Mouse (Mus musculus) MN1 (cell line): ENCODE measurements around the gene Nrd1.

ENCODE experiments used
- DNase-seq: peaks from one replicate; pipeline ENCODE4 v3.0.0-alpha.2; 2016; ENCODE audit warnings: low spot score

Nrd1 gene

DNA sequence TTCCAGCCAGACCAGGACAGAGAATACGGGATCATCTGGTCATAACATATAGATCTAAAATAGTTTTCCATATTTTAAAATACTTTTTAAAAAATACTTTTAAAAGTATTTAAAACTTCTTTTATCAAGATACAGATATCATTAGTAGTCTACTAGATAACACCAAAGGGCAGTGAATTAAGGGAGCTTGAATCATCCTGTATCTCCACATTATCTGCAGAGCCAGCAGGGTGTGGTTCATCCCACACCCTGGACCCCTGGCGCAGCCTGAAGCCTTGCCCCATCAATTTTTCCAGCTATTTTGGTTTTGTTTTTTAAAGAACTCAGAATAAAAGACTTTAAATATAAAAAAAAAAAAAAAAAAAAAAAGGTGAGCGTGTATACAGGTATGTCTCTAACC is 98.4 kb downstream of the Nrd1 start:
- no peak for DNase-seq

DNA sequence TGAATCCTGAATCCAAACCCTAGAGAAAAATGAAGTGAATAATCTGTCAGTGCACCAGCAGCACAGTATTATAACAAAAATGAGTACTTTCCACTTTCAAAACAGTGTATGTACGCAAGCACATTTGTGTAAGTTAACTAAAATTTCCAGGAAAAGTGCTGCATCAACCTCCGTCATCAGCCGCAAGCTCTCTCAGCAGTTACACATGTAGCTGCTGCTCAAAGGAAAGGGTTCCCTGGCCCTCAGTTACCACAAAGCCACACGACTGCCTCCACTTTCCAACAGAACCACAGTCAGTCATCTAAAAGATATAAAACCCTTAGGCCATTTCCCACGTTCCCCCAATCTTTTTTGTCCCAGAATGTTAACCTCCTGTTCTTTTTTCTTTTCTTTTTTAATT is 102.1 kb downstream of the Nrd1 start:
- no peak for DNase-seq

- DNase-seq, result no peak
Measured at GRCm38 (mm10) chr4:109103145-109103883, 102.9 kb downstream of the Nrd1 start.

DNA sequence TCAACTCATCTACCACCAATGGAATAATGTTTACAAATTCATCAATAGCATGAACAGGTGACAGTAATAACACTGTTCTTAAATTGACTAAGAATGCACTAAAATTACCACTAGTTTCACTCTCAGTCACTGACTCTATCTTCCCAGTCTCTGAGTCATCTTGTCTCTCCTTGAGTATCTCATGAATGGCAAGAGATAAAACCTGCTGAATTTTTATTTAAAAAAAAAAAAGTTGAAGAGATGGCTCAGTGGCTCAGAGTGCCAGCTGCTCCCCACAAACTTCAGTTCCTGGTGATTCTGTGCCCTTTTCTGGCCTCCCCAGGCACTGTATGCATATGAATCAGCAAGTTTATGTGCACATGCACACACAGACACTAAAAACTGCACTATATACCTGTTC is 104.8 kb downstream of the Nrd1 start:
- no peak for DNase-seq

GRCm38 (mm10) chr4:109106034-109106433 is 105.6 kb downstream of the Nrd1 start:
- no peak for DNase-seq

DNA sequence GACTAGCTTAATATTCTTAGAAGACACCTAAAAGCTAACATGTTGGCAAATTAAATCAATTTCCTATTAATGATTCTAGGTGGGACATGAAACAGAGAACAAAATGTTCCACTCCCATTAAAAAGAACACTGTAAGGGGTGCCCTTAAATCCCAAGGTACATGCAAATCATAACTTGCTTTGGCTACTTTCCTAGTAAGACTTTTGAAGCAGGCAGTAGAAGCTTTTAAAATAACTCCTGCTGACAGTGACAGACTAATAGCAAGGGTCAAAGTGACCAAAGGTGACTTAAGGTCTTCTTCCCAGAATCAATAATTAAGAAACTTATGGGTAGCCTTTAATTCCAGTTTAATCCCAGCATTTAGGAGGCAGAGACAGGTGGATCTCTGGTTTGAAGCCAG is 106.1 kb downstream of the Nrd1 start:
- no peak for DNase-seq

DNA sequence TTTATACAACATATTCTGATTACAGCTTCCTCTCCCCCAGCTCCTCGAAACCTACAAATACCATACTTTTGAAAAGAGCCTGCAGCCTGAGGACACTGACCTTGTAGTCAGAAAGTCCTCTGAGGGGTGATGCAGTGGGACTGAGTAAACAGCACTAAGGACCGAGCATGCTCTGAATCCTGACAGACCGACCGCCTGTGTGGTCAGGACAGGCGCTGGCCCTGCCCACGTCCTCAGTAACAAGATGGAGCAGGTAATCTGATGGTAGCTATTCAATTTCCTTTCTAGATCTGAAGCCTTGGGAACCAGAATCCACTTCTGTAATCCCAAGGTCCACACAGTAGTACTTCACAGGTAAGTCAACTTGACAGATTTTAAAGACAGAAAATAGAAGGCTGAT is 108.6 kb downstream of the Nrd1 start:
- DNase-seq, result no peak

GRCm38 (mm10) chr4:109109686-109110085 is 109.2 kb downstream of the Nrd1 start:
- no peak for DNase-seq

DNA sequence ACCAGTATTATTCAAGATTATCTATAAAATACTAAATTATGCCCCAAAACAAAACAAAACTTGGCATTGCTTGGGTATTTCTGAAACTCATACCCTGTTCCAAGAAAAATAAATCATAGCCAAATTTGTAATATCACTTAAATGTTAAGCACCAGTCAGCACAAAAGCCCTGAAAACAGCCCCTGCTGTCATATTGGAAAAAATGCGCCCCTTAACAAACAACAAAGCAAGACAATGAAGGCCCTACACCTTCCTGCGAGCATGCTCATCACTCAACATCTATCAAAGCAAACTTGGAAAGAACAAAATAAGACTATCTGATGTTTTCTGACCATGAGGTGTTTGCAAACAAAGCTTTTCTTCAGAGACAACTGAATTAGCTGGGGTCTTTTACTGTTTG is 110.5 kb downstream of the Nrd1 start:
- no peak for DNase-seq
